25 mouse cellular contexts compared by ENCODE assay signal in the genomic region with DNA sequence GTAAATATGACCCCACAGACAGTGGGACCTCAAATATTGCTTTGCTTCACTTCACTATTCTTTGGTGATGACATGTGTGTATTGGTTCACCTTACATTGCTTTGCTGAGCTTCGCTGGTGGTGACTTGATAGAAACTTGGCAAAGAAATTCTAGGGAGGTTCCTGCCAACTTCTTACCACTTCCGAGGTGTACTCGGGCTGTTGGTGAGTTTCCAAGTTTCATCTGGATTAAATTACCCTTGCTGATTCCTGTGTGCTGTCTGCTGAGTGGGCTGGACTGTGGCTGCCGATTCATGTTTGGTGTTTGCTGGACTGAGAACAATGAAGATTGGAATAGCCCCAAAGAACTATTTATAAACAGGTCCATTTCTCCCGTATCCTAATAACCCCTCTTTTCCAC. TPM values are rescaled to one million over a fixed set of nuclear protein-coding genes. Genes with fewer than 3 reads are reported as not detected.
DNase-seq lines count a peak whose midpoint lies in the region; ATAC-seq and TF ChIP-seq lines count a peak whose summit lies in the region.
"Had no signal": no experiment of that assay in that cellular context is flagged by ENCODE, and none has a peak within 500 bp of the region (broad histone marks: within the 10 kb centered on the region; RNA-seq: fewer than 3 reads in every experiment).

No protein-coding gene starts in this region.

- no peak overlapping the region for H3K9ac ChIP-seq in embryonic facial prominence, embryonic 14.5 days (ENCODE audit: low read depth, low read length)
- H3K9ac ChIP-seq in lung, embryonic 14.5 days = no peak overlapping the region
- H3K9ac ChIP-seq in lung, postnatal 0 days (replicated peaks; ENCODE audit: low read depth) = no peak overlapping the region
- H3K9ac ChIP-seq in MEL (ENCODE audit: control insufficient read depth, low read depth, low read length, poor library complexity, severe bottlenecking) = no peak overlapping the region
- H3K9ac ChIP-seq: embryonic facial prominence, embryonic 12.5 days; embryonic facial prominence, embryonic 15.5 days; forebrain, embryonic 12.5 days had no signal

- TF ChIP-seq POLR2A in MEL (IDR thresholded peaks at IDR 0.05; ENCODE audit: control insufficient read depth in 1 of 2, insufficient read depth in 1 of 2, low read depth in 1 of 2, low read length in 2 of 2, poor library complexity in 1 of 2) = no peak

- H3K27ac ChIP-seq in embryonic facial prominence, embryonic 14.5 days (replicated peaks; ENCODE audit: low read depth, low read length) = no peak overlapping the region
- no peak overlapping the region for H3K27ac ChIP-seq in embryonic facial prominence, embryonic 10.5 days (replicated peaks)
- H3K27ac ChIP-seq in lung, embryonic 14.5 days (ENCODE audit: low read depth) = no peak overlapping the region
- H3K27ac ChIP-seq in lung, postnatal 0 days (ENCODE audit: low read length) = no peak overlapping the region
- no peak overlapping the region for H3K27ac ChIP-seq in MEL (ENCODE audit: control insufficient read depth, low read depth, low read length)
- no peak overlapping the region for H3K27ac ChIP-seq in left cerebral cortex, adult 2 months
- H3K27ac ChIP-seq: embryonic facial prominence, embryonic 12.5 days; embryonic facial prominence, embryonic 15.5 days; forebrain, embryonic 10.5 days; forebrain, embryonic 12.5 days had no signal

- no peaks in the 10 kb centered on the region for H3K36me3 ChIP-seq in embryonic facial prominence, embryonic 14.5 days (ENCODE audit: control insufficient read depth, insufficient read depth, low read length)
- H3K36me3 ChIP-seq in embryonic facial prominence, embryonic 10.5 days (replicated peaks) = no peaks in the 10 kb centered on the region
- no peaks in the 10 kb centered on the region for H3K36me3 ChIP-seq in lung, embryonic 14.5 days (ENCODE audit: insufficient read depth)
- no peaks in the 10 kb centered on the region for H3K36me3 ChIP-seq in lung, postnatal 0 days (ENCODE audit: insufficient read depth, low read length)
- H3K36me3 ChIP-seq in MEL (ENCODE audit: control insufficient read depth in 1 of 2, insufficient read depth in 2 of 2, low read length in 2 of 2) = peaks cover 0 to 20% of the 10 kb centered on the region in 2 experiments; a peak in 2 of 4 replicates
- H3K36me3 ChIP-seq: embryonic facial prominence, embryonic 12.5 days; embryonic facial prominence, embryonic 15.5 days; forebrain, embryonic 10.5 days; forebrain, embryonic 12.5 days had no signal

- DNase-seq in embryonic facial prominence, embryonic 14.5 days (ENCODE audit: low spot score) = peak; percentile 6
- DNase-seq in embryonic facial prominence, embryonic 10.5 days (ENCODE audit: low spot score) = no peak
- peak; percentile 5 for DNase-seq in lung, embryonic 14.5 days
- DNase-seq in lung, postnatal 0 days (ENCODE audit: low spot score) = no peak
- DNase-seq in MEL (ENCODE audit: low read depth, low spot score) (peak; percentile 32), adipocyte (ENCODE audit: low spot score) (peak; percentile 44)
- no peak for DNase-seq in gastrocnemius, adult 8-10 months (ENCODE audit: low spot score in 2 of 2)
- no peak for DNase-seq in left cerebral cortex, adult 2 months (ENCODE audit: extremely low spot score in 1 of 2, low spot score in 2 of 2)
- DNase-seq: adrenal gland, adult 8-10 months; adrenal gland, postnatal 14 days; adrenal gland, postnatal 36 days; B cell, adult 2 months; cerebellum, adult 11-12 months; cerebellum, adult 2 months; cerebellum, adult 9-10 months; cerebellum, postnatal 14 days; cerebellum, postnatal 36 days; embryo, embryonic 11 days had no signal

- no peak for TF ChIP-seq EP300 in lung, postnatal 0 days (IDR thresholded peaks at IDR 0.05)
- TF ChIP-seq EP300 in MEL (IDR thresholded peaks at IDR 0.05; ENCODE audit: low read depth in 1 of 2, low read length in 2 of 2) = no peak

- no peaks in the 10 kb centered on the region for H3K4me1 ChIP-seq in embryonic facial prominence, embryonic 14.5 days (ENCODE audit: control insufficient read depth, insufficient read depth, low read length)
- peaks cover 5% of the 10 kb centered on the region for H3K4me1 ChIP-seq in embryonic facial prominence, embryonic 10.5 days
- H3K4me1 ChIP-seq in lung, embryonic 14.5 days (ENCODE audit: insufficient read depth) = peaks cover 17% of the 10 kb centered on the region
- no peaks in the 10 kb centered on the region for H3K4me1 ChIP-seq in lung, postnatal 0 days (ENCODE audit: insufficient read depth, low read depth, low read length)
- peaks cover 5 to 12% of the 10 kb centered on the region in 2 experiments for H3K4me1 ChIP-seq in MEL (ENCODE audit: control insufficient read depth in 1 of 2, insufficient read depth in 2 of 2, low read length in 2 of 2)
- H3K4me1 ChIP-seq: embryonic facial prominence, embryonic 12.5 days; embryonic facial prominence, embryonic 15.5 days; forebrain, embryonic 10.5 days; forebrain, embryonic 12.5 days had no signal

- TF ChIP-seq RAD21 in MEL (IDR thresholded peaks at IDR 0.05; ENCODE audit: low read depth, low read length) = no peak

- WGBS in embryonic facial prominence, embryonic 14.5 days = 61% methylated on average over 5 of the region's 5 CpGs
- 85% methylated on average over 5 of the region's 5 CpGs for WGBS in embryonic facial prominence, embryonic 10.5 days
- WGBS in lung, embryonic 14.5 days = 72% methylated on average over 5 of the region's 5 CpGs
- 60% methylated on average over 5 of the region's 5 CpGs for WGBS in lung, postnatal 0 days

- no peak overlapping the region for H3K4me2 ChIP-seq in embryonic facial prominence, embryonic 14.5 days (ENCODE audit: low read depth, low read length)
- no peak overlapping the region for H3K4me2 ChIP-seq in lung, embryonic 14.5 days
- no peak overlapping the region for H3K4me2 ChIP-seq in lung, postnatal 0 days (replicated peaks; ENCODE audit: low read depth, low read length)
- H3K4me2 ChIP-seq: embryonic facial prominence, embryonic 12.5 days; embryonic facial prominence, embryonic 15.5 days; forebrain, embryonic 12.5 days had no signal

- H3K9me3 ChIP-seq in embryonic facial prominence, embryonic 14.5 days (ENCODE audit: control insufficient read depth, low read length) = no peaks in the 10 kb centered on the region; the same call in 1 of the 2 replicates
- no peaks in the 10 kb centered on the region for H3K9me3 ChIP-seq in embryonic facial prominence, embryonic 10.5 days
- H3K9me3 ChIP-seq in lung, embryonic 14.5 days (ENCODE audit: low read depth, low read length) = no peaks in the 10 kb centered on the region; the same call in 1 of the 2 replicates
- peaks cover 4% of the 10 kb centered on the region; the same call in 1 of the 2 replicates for H3K9me3 ChIP-seq in lung, postnatal 0 days (ENCODE audit: low read length)
- no peaks in the 10 kb centered on the region for H3K9me3 ChIP-seq in MEL (replicated peaks; ENCODE audit: insufficient read depth, low read length)
- H3K9me3 ChIP-seq: embryonic facial prominence, embryonic 12.5 days; embryonic facial prominence, embryonic 15.5 days; forebrain, embryonic 10.5 days; forebrain, embryonic 12.5 days had no signal

- no peak for ATAC-seq in embryonic facial prominence, embryonic 14.5 days (ENCODE audit: low read depth)
- no peak for ATAC-seq in lung, embryonic 14.5 days (ENCODE audit: insufficient read depth)
- ATAC-seq in lung, postnatal 0 days = no peak
- ATAC-seq: forebrain, embryonic 14.5 days; forebrain, embryonic 16.5 days had no signal

- no peaks in the 10 kb centered on the region for H3K27me3 ChIP-seq in embryonic facial prominence, embryonic 14.5 days (replicated peaks; ENCODE audit: control insufficient read depth, insufficient read depth, low read length)
- no peaks in the 10 kb centered on the region for H3K27me3 ChIP-seq in embryonic facial prominence, embryonic 10.5 days (replicated peaks; ENCODE audit: low read depth, poor library complexity, severe bottlenecking)
- no peaks in the 10 kb centered on the region for H3K27me3 ChIP-seq in lung, embryonic 14.5 days (ENCODE audit: insufficient read depth, low read length)
- no peaks in the 10 kb centered on the region for H3K27me3 ChIP-seq in lung, postnatal 0 days (replicated peaks; ENCODE audit: insufficient read depth, low read length)
- H3K27me3 ChIP-seq in MEL (ENCODE audit: control insufficient read depth in 1 of 2, insufficient read depth in 2 of 2, low read length in 2 of 2) = no peaks in the 10 kb centered on the region
- H3K27me3 ChIP-seq: embryonic facial prominence, embryonic 12.5 days; embryonic facial prominence, embryonic 15.5 days; forebrain, embryonic 12.5 days had no signal

- TF ChIP-seq CTCF in lung, embryonic 14.5 days (IDR thresholded peaks at IDR 0.05; ENCODE audit: low read depth) = no peak
- no peak for TF ChIP-seq CTCF in lung, postnatal 0 days (IDR thresholded peaks at IDR 0.05)
- no peak for TF ChIP-seq CTCF in MEL (IDR thresholded peaks at IDR 0.05 in 2 of 3, conservative IDR thresholded peaks at IDR 0.05 in 1 of 3; ENCODE audit: control insufficient read depth in 1 of 3, insufficient read depth in 1 of 3, low read depth in 2 of 3, low read length in 3 of 3, poor library complexity in 1 of 3, severe bottlenecking in 1 of 3)
- no peak for TF ChIP-seq CTCF in left cerebral cortex, adult 2 months (IDR thresholded peaks at IDR 0.05)

- H3K4me3 ChIP-seq in embryonic facial prominence, embryonic 14.5 days (ENCODE audit: low read depth, low read length) = no peak overlapping the region
- H3K4me3 ChIP-seq in embryonic facial prominence, embryonic 10.5 days = no peak overlapping the region
- H3K4me3 ChIP-seq in lung, embryonic 14.5 days (ENCODE audit: low read depth, low read length) = no peak overlapping the region
- H3K4me3 ChIP-seq in lung, postnatal 0 days (ENCODE audit: low read depth, low read length) = no peak overlapping the region
- H3K4me3 ChIP-seq in MEL (ENCODE audit: control insufficient read depth in 1 of 2, insufficient read depth in 1 of 2, low read depth in 2 of 2, low read length in 2 of 2) = no peak overlapping the region
- H3K4me3 ChIP-seq in left cerebral cortex, adult 2 months = no peak overlapping the region
- H3K4me3 ChIP-seq: embryonic facial prominence, embryonic 12.5 days; embryonic facial prominence, embryonic 15.5 days; erythroblast, embryonic 14.5 days; forebrain, embryonic 10.5 days; forebrain, embryonic 12.5 days had no signal

- intact Hi-C loops in left cerebral cortex, adult 2 months (cut with DNase I) = no loop called here

- H3K79me2 ChIP-seq in MEL (ENCODE audit: control insufficient read depth, insufficient read depth, low read length, poor library complexity) = no peaks in the 10 kb centered on the region

RNA-seq across cellular contexts. Expression of a gene that starts 13.7 kb away (rescaled TPM):
- polyA plus RNA-seq in embryonic facial prominence, embryonic 14.5 days (2014; fragmentation: Nextera tagmentation; extraction: Ambion mirVana) = 3.7 and 4.2 TPM in 2 replicates
- polyA plus RNA-seq in embryonic facial prominence, embryonic 10.5 days (2016; fragmentation: Nextera tagmentation; extraction: Ambion mirVana) = 16.9 and 19.1 TPM in 2 replicates
- 3.4 and 3.8 TPM in 2 replicates for polyA plus RNA-seq in lung, embryonic 14.5 days (2014; fragmentation: Nextera tagmentation; extraction: Ambion mirVana)
- polyA plus RNA-seq in lung, postnatal 0 days (2015; fragmentation: Nextera tagmentation; extraction: Ambion mirVana) = 6.7 and 7.4 TPM in 2 replicates
- total RNA-seq in MEL (2012; rRNA removed) = 8.4 and 10.1 TPM in 2 replicates
- 1 to 10 TPM in 1 of 2 experiments, not detected in 1; 8.8 TPM for polyA plus RNA-seq in MEL (2012; ENCODE audit: insufficient read depth in 1 of 2, insufficient read length in 2 of 2, low read depth in 1 of 2, low replicate concordance in 2 of 2, missing spikeins in 1 of 2)
- 10 to 100 TPM; 20.1 to 23.7 (median 21.7) TPM for total RNA-seq in gastrocnemius, adult 8-10 months (2022)
- 10 to 100 TPM; 17.8 to 20.2 TPM for total RNA-seq in left cerebral cortex, adult 2 months (2021)

RNA-seq across cellular contexts. Expression of a gene that starts 29.7 kb away (rescaled TPM):
- 26.2 and 27.0 TPM in 2 replicates for polyA plus RNA-seq in embryonic facial prominence, embryonic 14.5 days (2014; fragmentation: Nextera tagmentation; extraction: Ambion mirVana)
- 16.1 and 17.5 TPM in 2 replicates for polyA plus RNA-seq in embryonic facial prominence, embryonic 10.5 days (2016; fragmentation: Nextera tagmentation; extraction: Ambion mirVana)
- polyA plus RNA-seq in lung, embryonic 14.5 days (2014; fragmentation: Nextera tagmentation; extraction: Ambion mirVana) = 33.6 and 37.3 TPM in 2 replicates
- polyA plus RNA-seq in lung, postnatal 0 days (2015; fragmentation: Nextera tagmentation; extraction: Ambion mirVana) = 5.9 and 7.1 TPM in 2 replicates
- total RNA-seq in MEL (2012; rRNA removed) = 13.3 and 14.8 TPM in 2 replicates
- polyA plus RNA-seq in MEL (2012; ENCODE audit: insufficient read depth in 1 of 2, insufficient read length in 2 of 2, low read depth in 1 of 2, low replicate concordance in 2 of 2, missing spikeins in 1 of 2) = 100 to 1,000 TPM in 1 of 2 experiments, 10 to 100 TPM in 1; 46.4 to 126 TPM
- total RNA-seq in gastrocnemius, adult 8-10 months (2022) = 10 to 100 TPM; 76.6 to 98.8 (median 77.1) TPM
- total RNA-seq in left cerebral cortex, adult 2 months (2021) = 100 to 1,000 TPM; 115 to 121 TPM

Comparison
In these comparisons a context has a peak if more than half of its experiments do, and no peak if none do; other contexts are left out.
1. DNase-seq: peak in embryonic facial prominence, embryonic 14.5 days (single experiment), lung, embryonic 14.5 days (single experiment), MEL (single experiment) and adipocyte (single experiment); none in embryonic facial prominence, embryonic 10.5 days (single experiment), lung, postnatal 0 days (single experiment), gastrocnemius, adult 8-10 months (0 of 2) and left cerebral cortex, adult 2 months (0 of 2).